Mouse (Mus musculus): ENCODE data around the gene Rwdd4a. TPM values are rescaled to one million over a fixed set of nuclear protein-coding genes. Genes with fewer than 3 reads are reported as not detected.

The Rwdd4a gene
- total and polyA plus RNA-seq, 3 experiments = 47.2 to 64.0 TPM; not detected in 1

DNA sequence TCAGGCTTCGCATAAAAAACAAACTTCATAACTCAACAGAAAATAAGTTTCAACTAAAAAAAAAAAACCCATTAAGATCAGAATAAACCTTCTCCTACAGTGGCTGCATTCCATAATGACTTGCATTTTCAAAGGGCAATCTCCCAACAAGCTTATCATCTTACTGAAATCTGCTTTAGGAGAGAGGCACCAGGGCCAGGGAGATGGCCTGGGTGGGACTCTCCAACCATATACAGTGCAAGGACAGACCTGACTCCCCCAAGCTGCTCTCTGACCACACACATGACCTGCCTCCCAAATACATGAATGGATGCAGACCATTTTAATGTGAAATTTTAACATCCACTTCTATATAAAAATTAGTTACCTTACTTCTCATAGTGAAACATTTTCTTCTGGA, 5.4 kb upstream of the Rwdd4a start:
- no peaks in the 10 kb centered on the region for H3K27me3 ChIP-seq (ENCODE audit: control insufficient read depth in 1 of 2, insufficient read depth in 2 of 2, low read length in 2 of 2)
- peak; percentile 18 for DNase-seq (ENCODE audit: low read depth, low spot score)
- TF ChIP-seq ETS1 (IDR thresholded peaks at IDR 0.05; ENCODE audit: low read depth, low read length) (0 out of 2 replicates have a peak, but pooled peaks have one; percentile 14), ZNF384 (IDR thresholded peaks at IDR 0.05; ENCODE audit: low read depth, low read length) (no peak), RAD21 (IDR thresholded peaks at IDR 0.05; ENCODE audit: low read depth, low read length) (no peak), MAX (IDR thresholded peaks at IDR 0.05; ENCODE audit: low read length) (no peak), CHD1 (IDR thresholded peaks at IDR 0.05; ENCODE audit: low read depth, low read length) (no peak)

DNA sequence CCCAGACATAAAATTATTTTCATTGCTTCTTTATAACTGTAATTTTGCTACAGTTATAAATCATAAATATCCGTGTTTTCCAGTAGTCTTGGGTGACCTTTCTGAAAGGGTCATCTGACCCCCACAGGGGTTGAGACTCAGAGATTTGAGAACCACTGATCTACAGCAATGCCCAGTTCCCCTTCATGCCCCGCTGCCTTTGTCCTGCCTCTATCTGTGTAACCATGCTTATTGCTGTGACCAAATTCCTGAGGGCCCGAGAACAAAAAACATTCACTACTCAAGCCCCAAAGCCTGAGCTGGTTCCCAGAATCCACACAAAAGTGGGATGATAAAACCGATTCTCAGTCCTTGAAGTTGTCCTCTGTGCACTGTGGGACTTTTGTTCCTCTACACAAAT, 4.9 kb downstream of the Rwdd4a start:
- no peak overlapping the region for H3K4me3 ChIP-seq (ENCODE audit: control insufficient read depth in 1 of 2, insufficient read depth in 1 of 2, low read depth in 2 of 2, low read length in 2 of 2)
- H3K9ac ChIP-seq (ENCODE audit: control insufficient read depth, low read depth, low read length, poor library complexity, severe bottlenecking) = no peak overlapping the region
- peaks cover 23% of the 10 kb centered on the region for H3K79me2 ChIP-seq (ENCODE audit: control insufficient read depth, insufficient read depth, low read length, poor library complexity)
- TF ChIP-seq NELFE (IDR thresholded peaks at IDR 0.05; ENCODE audit: low read depth, low read length) (no peak), SIN3A (IDR thresholded peaks at IDR 0.05; ENCODE audit: low read length) (no peak), ZKSCAN1 (IDR thresholded peaks at IDR 0.05; ENCODE audit: low read depth, low read length) (no peak), BHLHE40 (IDR thresholded peaks at IDR 0.05; ENCODE audit: borderline replicate concordance, low read depth, low read length) (no peak), JUND (IDR thresholded peaks at IDR 0.05; ENCODE audit: low read depth, low read length) (no peak), E2F4 (IDR thresholded peaks at IDR 0.05; ENCODE audit: borderline replicate concordance, low read depth, low read length) (no peak), POLR2AphosphoS5 (IDR thresholded peaks at IDR 0.05; ENCODE audit: borderline replicate concordance, low read depth, low read length) (no peak), EP300 (IDR thresholded peaks at IDR 0.05; ENCODE audit: low read depth in 1 of 2, low read length in 2 of 2) (no peak), MYB (IDR thresholded peaks at IDR 0.05; ENCODE audit: low read depth, low read length) (no peak), ZC3H11A (IDR thresholded peaks at IDR 0.05; ENCODE audit: low read depth, low read length) (no peak), SMC3 (IDR thresholded peaks at IDR 0.05; ENCODE audit: low read depth, low read length) (no peak), GATA1 (IDR thresholded peaks at IDR 0.05; ENCODE audit: low read depth, low read length) (no peak), NRF1 (IDR thresholded peaks at IDR 0.05; ENCODE audit: insufficient read depth, low read depth, low read length, poor library complexity, severe bottlenecking) (no peak), KAT2A (conservative IDR thresholded peaks at IDR 0.05; ENCODE audit: low read depth, low read length) (no peak), MXI1 (IDR thresholded peaks at IDR 0.05; ENCODE audit: low read depth, low read length) (no peak), ETS1 (IDR thresholded peaks at IDR 0.05; ENCODE audit: low read depth, low read length) (no peak), POLR2AphosphoS2 (IDR thresholded peaks at IDR 0.05; ENCODE audit: low read length) (no peak), TCF12 (IDR thresholded peaks at IDR 0.05; ENCODE audit: low read depth, low read length) (no peak), UBTF (IDR thresholded peaks at IDR 0.05; ENCODE audit: borderline replicate concordance, insufficient read depth, low read depth, low read length) (no peak), TAL1 (IDR thresholded peaks at IDR 0.05; ENCODE audit: low read length) (no peak)
- no peaks in the 10 kb centered on the region; a peak in 1 of 4 replicates for H3K4me1 ChIP-seq (ENCODE audit: control insufficient read depth in 1 of 2, insufficient read depth in 2 of 2, low read length in 2 of 2)
- peaks cover 5 to 11% of the 10 kb centered on the region in 2 experiments for H3K36me3 ChIP-seq (ENCODE audit: control insufficient read depth in 1 of 2, insufficient read depth in 2 of 2, low read length in 2 of 2)
- no peaks in the 10 kb centered on the region for H3K27me3 ChIP-seq (ENCODE audit: control insufficient read depth in 1 of 2, insufficient read depth in 2 of 2, low read length in 2 of 2)
- H3K9me3 ChIP-seq (replicated peaks; ENCODE audit: insufficient read depth, low read length) = no peaks in the 10 kb centered on the region
- no peak overlapping the region for H3K27ac ChIP-seq (ENCODE audit: control insufficient read depth, low read depth, low read length)
- no peak for DNase-seq (ENCODE audit: low read depth, low spot score)

More for the DNA sequence above, 5.4 kb upstream of the Rwdd4a start:
- Histone ChIP-seq H3K4me3 (ENCODE audit: control insufficient read depth in 1 of 2, insufficient read depth in 1 of 2, low read depth in 2 of 2, low read length in 2 of 2) (no peak overlapping the region), H3K79me2 (ENCODE audit: control insufficient read depth, insufficient read depth, low read length, poor library complexity) (peaks cover 11% of the 10 kb centered on the region), H3K9me3 (replicated peaks; ENCODE audit: insufficient read depth, low read length) (no peaks in the 10 kb centered on the region), H3K9ac (ENCODE audit: control insufficient read depth, low read depth, low read length, poor library complexity, severe bottlenecking) (no peak overlapping the region), H3K4me1 (ENCODE audit: control insufficient read depth in 1 of 2, insufficient read depth in 2 of 2, low read length in 2 of 2) (peaks cover 2 to 12% of the 10 kb centered on the region in 2 experiments), H3K36me3 (ENCODE audit: control insufficient read depth in 1 of 2, insufficient read depth in 2 of 2, low read length in 2 of 2) (peaks cover 19 to 28% of the 10 kb centered on the region in 2 experiments), H3K27ac (ENCODE audit: control insufficient read depth, low read depth, low read length) (no peak overlapping the region; the same call in 1 of the 2 replicates)

Data from MEL (cell line).